Mouse (Mus musculus) MEL (cell line): ENCODE measurements at regions not wholly inside any gene's neighbourhood (a gene's known extent, or its start where the extent isn't known, plus 50 kb on each side); places are given as distances from the start of the nearest gene placed in this dataset.

ENCODE experiments used
- CTCF ChIP-seq, 3 experiments: IDR thresholded peaks in 2 of 3; conservative IDR thresholded peaks in 1 of 3; 2 replicates each; pipeline ENCODE4 v1.5.1; 2011 to 2012; ENCODE audit warnings: low read length in 3 of 3, low read depth in 2 of 3, mild to moderate bottlenecking in 2 of 3, improper control_type of control experiment in 1 of 3, inconsistent platforms in 1 of 3, mixed read lengths in 1 of 3, moderate library complexity in 1 of 3; ENCODE audit not compliant: control insufficient read depth in 1 of 3, insufficient read depth in 1 of 3, poor library complexity in 1 of 3, severe bottlenecking in 1 of 3
- ETS1 ChIP-seq: IDR thresholded peaks from 2 replicates; pipeline ENCODE4 v1.6.1; 2012; ENCODE audit warnings: low read depth, mild to moderate bottlenecking, inconsistent platforms, low read length, improper control_type of control experiment, moderate library complexity
- GATA1 ChIP-seq: IDR thresholded peaks from 2 replicates; pipeline ENCODE4 v1.6.1; 2011; ENCODE audit warnings: low read depth, low read length, improper control_type of control experiment
- MXI1 ChIP-seq: IDR thresholded peaks from 2 replicates; pipeline ENCODE4 v1.6.1; 2011; ENCODE audit warnings: mild to moderate bottlenecking, low read depth, low read length, improper control_type of control experiment
- NRF1 ChIP-seq: IDR thresholded peaks from 2 replicates; pipeline ENCODE4 v1.6.1; 2014; ENCODE audit warnings: low read depth, mild to moderate bottlenecking, inconsistent platforms, low read length, improper control_type of control experiment, moderate library complexity; ENCODE audit not compliant: poor library complexity, insufficient read depth, severe bottlenecking
- POLR2A ChIP-seq, 2 experiments: IDR thresholded peaks; 2 replicates each; pipeline ENCODE4 v1.6.1; 2011 to 2012; ENCODE audit warnings: low read length in 2 of 2, mild to moderate bottlenecking in 2 of 2, control low read depth in 1 of 2, improper control_type of control experiment in 1 of 2, low read depth in 1 of 2, moderate library complexity in 1 of 2; ENCODE audit not compliant: control insufficient read depth in 1 of 2, insufficient read depth in 1 of 2, poor library complexity in 1 of 2
- TCF12 ChIP-seq: IDR thresholded peaks from 2 replicates; pipeline ENCODE4 v1.6.1; 2014; ENCODE audit warnings: low read depth, mild to moderate bottlenecking, inconsistent platforms, low read length, improper control_type of control experiment, moderate library complexity
- ZMIZ1 ChIP-seq: IDR thresholded peaks from 2 replicates; pipeline ENCODE4 v1.6.1; 2012; ENCODE audit warnings: low read depth, mild to moderate bottlenecking, inconsistent platforms, low read length, improper control_type of control experiment, moderate library complexity

DNA sequence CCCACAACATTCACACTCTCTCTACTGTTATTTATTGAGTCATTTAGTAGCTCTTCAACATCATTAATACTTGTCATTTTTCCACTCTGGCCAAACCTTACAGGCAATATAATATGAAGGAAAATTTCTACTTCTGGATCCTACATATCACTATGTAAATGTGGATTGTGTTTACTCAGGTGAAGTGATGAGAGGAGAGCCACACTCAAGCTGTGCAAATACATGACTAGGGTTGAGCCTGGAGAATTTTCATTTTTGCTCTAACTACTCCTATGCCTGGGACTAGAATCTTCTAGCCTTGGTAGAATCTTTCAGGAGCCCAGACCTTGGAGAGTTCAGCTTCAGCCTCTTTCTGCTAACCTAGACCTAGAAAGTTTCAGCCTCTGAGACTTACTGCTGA lies 166.9 kb upstream of the Fam83b start:
- TF ChIP-seq POLR2A (IDR thresholded peaks at IDR 0.05; ENCODE audit: control insufficient read depth in 1 of 2, insufficient read depth in 1 of 2, low read depth in 1 of 2, low read length in 2 of 2, poor library complexity in 1 of 2), result no peak
- TF ChIP-seq NRF1, result no peak
- no peak for TF ChIP-seq MXI1
- no peak for TF ChIP-seq CTCF (IDR thresholded peaks at IDR 0.05 in 2 of 3, conservative IDR thresholded peaks at IDR 0.05 in 1 of 3; ENCODE audit: control insufficient read depth in 1 of 3, insufficient read depth in 1 of 3, low read depth in 2 of 3, low read length in 3 of 3, poor library complexity in 1 of 3, severe bottlenecking in 1 of 3)
- no peak for TF ChIP-seq TCF12
- no peak for TF ChIP-seq ETS1
- TF ChIP-seq ZMIZ1, result no peak
- no peak for TF ChIP-seq GATA1
